Mouse (Mus musculus): ENCODE data around the gene Gng3. TPM values are rescaled to one million over a fixed set of nuclear protein-coding genes. Genes with fewer than 3 reads are reported as not detected.

Gng3 gene
- polyA plus RNA-seq, 1 experiment = 0.63 TPM

DNA sequence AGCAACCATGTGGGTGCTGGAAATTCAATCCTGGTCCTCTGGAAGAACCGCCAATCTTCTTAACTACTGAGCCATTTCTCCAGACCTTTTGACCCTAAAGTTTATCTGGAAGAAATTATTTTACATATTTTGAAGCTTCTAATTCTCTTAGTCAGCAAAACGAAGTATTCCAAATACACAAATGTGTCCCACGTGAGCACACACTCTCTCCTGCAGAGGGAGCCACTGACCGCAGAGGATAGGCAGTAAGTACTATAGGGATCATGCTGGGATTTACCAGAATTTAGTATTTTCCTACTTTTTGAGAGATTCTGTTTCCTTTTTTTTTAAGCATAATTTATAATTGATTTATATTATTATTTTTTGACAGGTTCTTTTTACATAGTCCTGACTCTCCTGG is 18.7 kb upstream of the Gng3 start:
- Histone ChIP-seq H3K4me1 (ENCODE audit: control insufficient read depth, insufficient read depth, insufficient read length, low read length) (no peaks in the 10 kb centered on the region), H3K27me3 (ENCODE audit: control insufficient read depth, insufficient read depth, low read length) (no peaks in the 10 kb centered on the region), H3K36me3 (ENCODE audit: control insufficient read depth, insufficient read depth, low read length) (no peaks in the 10 kb centered on the region), H3K27ac (ENCODE audit: insufficient read depth, low read depth, low read length) (no peak overlapping the region), H3K4me3 (ENCODE audit: low read depth, low read length) (no peak overlapping the region)
- whole genome bisulfite sequencing = 27% methylated on average over 4 of the region's 4 CpGs
- TF ChIP-seq POLR2A (IDR thresholded peaks at IDR 0.05; ENCODE audit: low read depth, low read length) = no peak
- peak; percentile 64; the same call in 1 of the 2 replicates for TF ChIP-seq CTCF (IDR thresholded peaks at IDR 0.05; ENCODE audit: extremely low read depth, insufficient read length, insufficient replicate concordance, low read depth, low read length)

DNA sequence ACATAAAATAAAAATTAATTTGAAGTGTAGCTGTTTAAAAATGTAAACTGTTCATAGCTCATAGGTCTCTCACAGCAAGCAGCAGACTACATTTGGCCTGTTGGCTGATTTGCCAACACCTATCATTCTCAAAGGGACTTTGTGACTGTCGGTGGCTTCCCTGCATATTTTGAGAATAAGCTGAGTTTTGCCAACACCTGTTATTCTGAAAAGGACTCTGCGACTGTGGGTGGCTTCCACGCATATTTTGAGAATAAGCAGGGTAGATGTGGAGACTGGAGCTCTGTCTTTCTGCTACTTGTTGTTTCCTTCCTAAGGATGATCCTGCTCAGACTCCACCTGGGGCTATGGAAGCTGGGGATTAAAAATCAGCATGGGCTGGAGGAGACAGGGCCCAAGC is 14.1 kb upstream of the Gng3 start:
- H3K4me1 ChIP-seq (ENCODE audit: control insufficient read depth, insufficient read depth, insufficient read length, low read length) = no peaks in the 10 kb centered on the region
- TF ChIP-seq POLR2A (IDR thresholded peaks at IDR 0.05; ENCODE audit: low read depth, low read length) (no peak), CTCF (IDR thresholded peaks at IDR 0.05; ENCODE audit: extremely low read depth, insufficient read length, insufficient replicate concordance, low read depth, low read length) (no peak)

DNA sequence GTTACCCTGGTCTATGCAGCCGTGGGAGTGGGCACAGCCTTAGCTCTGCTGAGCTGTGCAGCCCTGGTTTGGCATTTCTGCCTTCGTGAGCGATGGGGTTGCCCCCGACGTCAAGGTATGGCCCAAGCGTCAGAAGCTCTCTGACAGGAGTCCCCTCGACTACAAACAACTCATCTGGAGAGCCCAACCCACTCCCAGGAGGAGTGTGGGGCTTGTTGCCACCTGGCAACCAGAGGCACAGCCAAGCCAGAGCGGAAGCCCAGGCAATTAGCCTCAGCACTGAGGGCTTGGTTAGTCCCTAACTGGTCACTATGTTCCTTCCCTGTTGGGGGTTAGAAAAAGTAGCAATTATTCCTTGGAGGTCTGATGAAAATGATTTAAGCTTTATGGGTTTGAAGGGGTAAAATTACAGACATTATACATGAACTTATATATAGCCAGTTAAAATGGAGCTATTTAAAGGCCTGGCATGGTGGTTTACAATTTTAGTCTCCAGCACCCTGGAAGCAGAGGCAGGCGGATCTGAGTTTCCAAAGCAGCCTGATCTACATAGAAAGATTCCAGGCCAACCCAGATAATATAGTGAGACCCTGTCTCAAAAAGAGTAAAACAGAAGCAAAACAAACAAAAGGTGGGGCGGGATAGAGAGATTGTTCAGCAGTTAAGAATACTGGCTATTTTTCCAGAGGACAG is 13.4 kb upstream of the Gng3 start:
- Histone ChIP-seq H3K36me3 (ENCODE audit: control insufficient read depth, insufficient read depth, low read length) (peaks cover 5% of the 10 kb centered on the region), H3K4me3 (ENCODE audit: low read depth, low read length) (no peak overlapping the region), H3K27ac (ENCODE audit: insufficient read depth, low read depth, low read length) (no peak overlapping the region), H3K27me3 (ENCODE audit: control insufficient read depth, insufficient read depth, low read length) (no peaks in the 10 kb centered on the region), H3K4me1 (ENCODE audit: control insufficient read depth, insufficient read depth, insufficient read length, low read length) (no peaks in the 10 kb centered on the region)
- TF ChIP-seq CTCF (IDR thresholded peaks at IDR 0.05; ENCODE audit: extremely low read depth, insufficient read length, insufficient replicate concordance, low read depth, low read length) = no peak
- TF ChIP-seq POLR2A (IDR thresholded peaks at IDR 0.05; ENCODE audit: low read depth, low read length) = no peak
- 62% methylated on average over 10 of the region's 10 CpGs for WGBS

More for the DNA sequence above, 14.1 kb upstream of the Gng3 start:
- Histone ChIP-seq H3K36me3 (ENCODE audit: control insufficient read depth, insufficient read depth, low read length) (no peaks in the 10 kb centered on the region), H3K27ac (ENCODE audit: insufficient read depth, low read depth, low read length) (no peak overlapping the region), H3K4me3 (ENCODE audit: low read depth, low read length) (no peak overlapping the region), H3K27me3 (ENCODE audit: control insufficient read depth, insufficient read depth, low read length) (no peaks in the 10 kb centered on the region)
- 82% methylated on average over 3 of the region's 3 CpGs for WGBS

DNA sequence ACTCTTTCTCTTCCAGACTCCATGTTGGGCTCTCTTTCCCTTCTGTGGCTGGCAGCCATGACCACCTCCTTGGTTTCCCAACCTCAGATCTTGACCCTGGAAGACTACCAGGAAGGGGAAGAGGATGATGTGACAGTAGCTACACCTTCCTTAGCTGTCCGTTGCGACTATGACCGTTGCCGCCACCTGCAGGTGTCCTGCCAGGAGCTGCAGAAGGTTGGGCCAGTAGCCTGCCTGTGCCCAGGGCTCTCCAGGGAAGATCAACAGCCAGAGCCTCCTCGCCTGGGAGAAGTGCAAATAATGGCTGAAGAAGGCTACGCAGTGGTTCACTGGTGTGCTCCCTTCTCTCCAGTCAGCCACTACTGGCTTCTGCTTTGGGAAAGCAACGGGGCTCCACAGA is 12.6 kb upstream of the Gng3 start:
- Histone ChIP-seq H3K36me3 (ENCODE audit: control insufficient read depth, insufficient read depth, low read length) (peaks cover 10% of the 10 kb centered on the region), H3K27ac (ENCODE audit: insufficient read depth, low read depth, low read length) (no peak overlapping the region), H3K4me1 (ENCODE audit: control insufficient read depth, insufficient read depth, insufficient read length, low read length) (no peaks in the 10 kb centered on the region), H3K27me3 (ENCODE audit: control insufficient read depth, insufficient read depth, low read length) (no peaks in the 10 kb centered on the region), H3K4me3 (ENCODE audit: low read depth, low read length) (no peak overlapping the region)
- TF ChIP-seq CTCF (IDR thresholded peaks at IDR 0.05; ENCODE audit: extremely low read depth, insufficient read length, insufficient replicate concordance, low read depth, low read length) = no peak
- no peak for TF ChIP-seq POLR2A (IDR thresholded peaks at IDR 0.05; ENCODE audit: low read depth, low read length)
- WGBS = 37% methylated on average over 7 of the region's 7 CpGs

DNA sequence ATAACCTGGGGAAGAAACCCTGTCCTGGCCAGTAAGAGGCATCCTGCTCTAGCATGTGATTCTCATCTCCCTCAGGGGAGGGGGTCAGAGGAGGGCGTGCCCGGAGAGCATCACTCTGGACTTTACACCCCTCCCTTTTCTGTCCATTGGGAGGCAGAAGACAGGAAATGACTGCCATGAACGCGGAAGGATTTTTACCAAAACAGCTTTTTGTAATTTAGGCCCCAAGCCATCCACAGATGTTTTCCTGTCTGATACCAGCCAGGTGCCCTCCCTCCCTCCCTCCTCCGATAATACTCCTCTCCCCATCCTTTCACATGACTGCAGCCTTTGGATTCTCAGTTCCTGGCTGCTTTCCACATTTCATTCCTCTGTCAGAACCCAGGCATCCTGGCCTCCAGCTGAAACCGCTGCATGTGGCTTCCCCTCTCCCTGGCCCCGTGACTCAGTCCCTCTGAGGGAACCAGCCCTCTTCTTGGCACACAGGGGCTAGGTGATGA is 11.5 kb upstream of the Gng3 start, which contains the start of gene Lrrn4cl:
Gene Lrrn4cl (plus strand): TSS at position 367 of the 500 bp plus-strand sequence.
- Histone ChIP-seq H3K27ac (ENCODE audit: insufficient read depth, low read depth, low read length) (0 out of 2 replicates have a peak within 1 kb of the TSS, but pooled peaks have one; percentile 26), H3K4me1 (ENCODE audit: control insufficient read depth, insufficient read depth, insufficient read length, low read length) (no peaks in the 10 kb centered on the region)

DNA sequence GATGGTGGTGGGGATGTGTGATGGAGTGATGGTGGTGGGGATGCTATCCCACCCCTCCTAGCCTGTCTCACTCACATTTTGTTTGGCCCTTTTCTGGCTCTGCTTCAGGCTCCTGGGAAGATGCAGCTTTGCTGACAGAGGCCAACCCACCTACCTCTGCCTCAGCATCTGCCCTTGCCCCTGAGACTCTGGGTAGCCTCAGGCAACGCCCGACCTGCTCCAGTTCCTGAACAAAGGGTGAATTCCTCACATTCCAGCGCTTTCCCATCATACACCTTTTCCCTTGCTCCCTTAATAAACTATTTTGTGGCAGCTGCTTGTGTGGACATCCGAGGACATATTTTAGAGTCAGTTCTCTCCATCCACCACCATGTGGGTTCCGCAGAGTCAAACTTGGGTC is 9.4 kb upstream of the Gng3 start:
- Histone ChIP-seq H3K27me3 (ENCODE audit: control insufficient read depth, insufficient read depth, low read length) (no peaks in the 10 kb centered on the region), H3K4me1 (ENCODE audit: control insufficient read depth, insufficient read depth, insufficient read length, low read length) (no peaks in the 10 kb centered on the region), H3K4me3 (ENCODE audit: low read depth, low read length) (no peak overlapping the region), H3K27ac (ENCODE audit: insufficient read depth, low read depth, low read length) (no peak overlapping the region), H3K36me3 (ENCODE audit: control insufficient read depth, insufficient read depth, low read length) (peaks cover 17% of the 10 kb centered on the region)
- 80% methylated on average over 5 of the region's 5 CpGs for WGBS
- TF ChIP-seq CTCF (IDR thresholded peaks at IDR 0.05; ENCODE audit: extremely low read depth, insufficient read length, insufficient replicate concordance, low read depth, low read length) = no peak
- no peak for TF ChIP-seq POLR2A (IDR thresholded peaks at IDR 0.05; ENCODE audit: low read depth, low read length)

More for the DNA sequence above, 11.5 kb upstream of the Gng3 start, which contains the start of gene Lrrn4cl:
- WGBS = 32% methylated on average over 7 of the region's 7 CpGs
- Histone ChIP-seq H3K27me3 (ENCODE audit: control insufficient read depth, insufficient read depth, low read length) (no peaks in the 10 kb centered on the region), H3K36me3 (ENCODE audit: control insufficient read depth, insufficient read depth, low read length) (peaks cover 17% of the 10 kb centered on the region), H3K4me3 (ENCODE audit: low read depth, low read length) (no peak within 1 kb of the TSS)
- TF ChIP-seq CTCF (IDR thresholded peaks at IDR 0.05; ENCODE audit: extremely low read depth, insufficient read length, insufficient replicate concordance, low read depth, low read length) (no peak), POLR2A (IDR thresholded peaks at IDR 0.05; ENCODE audit: low read depth, low read length) (no peak)

DNA sequence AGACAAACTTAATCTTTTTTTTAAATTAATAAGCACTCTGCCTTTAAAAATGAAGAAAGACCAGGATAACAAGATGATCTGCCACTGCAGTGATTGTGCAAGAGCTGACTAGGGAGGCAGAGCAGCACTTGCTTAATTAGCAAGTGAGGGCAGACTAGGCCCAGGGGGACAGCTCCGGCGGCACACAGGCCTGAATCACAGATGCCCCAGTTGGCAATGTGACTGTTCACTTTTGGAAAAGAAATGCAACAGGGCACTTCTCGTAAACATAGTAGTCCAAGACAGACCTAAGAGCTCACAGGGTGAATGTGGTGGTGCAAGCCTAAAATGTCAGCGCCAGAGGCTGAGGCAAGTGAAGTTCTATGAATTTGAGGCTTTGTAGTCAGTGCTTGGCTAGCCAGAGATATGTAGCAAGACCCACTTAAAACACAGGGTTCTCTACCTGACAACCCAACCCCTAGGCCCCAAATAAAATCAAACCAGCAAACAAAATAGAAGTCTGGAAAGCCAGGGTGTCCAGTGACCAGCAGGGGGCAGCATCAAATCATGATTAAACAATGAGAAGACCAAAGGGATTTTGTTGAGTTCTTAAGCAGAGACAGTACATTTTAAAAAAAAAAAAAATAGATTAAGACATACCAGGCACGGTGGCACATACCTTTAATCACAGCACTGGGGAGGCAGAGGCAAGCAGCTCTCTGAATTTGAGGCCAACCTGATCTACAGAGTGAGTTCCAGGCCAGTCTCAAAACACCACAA is 5.6 kb upstream of the Gng3 start:
- H3K27me3 ChIP-seq (ENCODE audit: control insufficient read depth, insufficient read depth, low read length) = no peaks in the 10 kb centered on the region
- TF ChIP-seq POLR2A (IDR thresholded peaks at IDR 0.05; ENCODE audit: low read depth, low read length) = no peak
- 0 out of 2 replicates have a peak, but pooled peaks have one; percentile 6 for TF ChIP-seq CTCF (IDR thresholded peaks at IDR 0.05; ENCODE audit: extremely low read depth, insufficient read length, insufficient replicate concordance, low read depth, low read length)
- WGBS = 66% methylated on average over 5 of the region's 5 CpGs
- no peak overlapping the region for H3K4me3 ChIP-seq (ENCODE audit: low read depth, low read length)
- H3K4me1 ChIP-seq (ENCODE audit: control insufficient read depth, insufficient read depth, insufficient read length, low read length) = peaks cover 6% of the 10 kb centered on the region
- no peak overlapping the region for H3K27ac ChIP-seq (ENCODE audit: insufficient read depth, low read depth, low read length)
- peaks cover 17% of the 10 kb centered on the region for H3K36me3 ChIP-seq (ENCODE audit: control insufficient read depth, insufficient read depth, low read length)
